Mouse (Mus musculus) stomach, postnatal 0 days (tissue): ENCODE measurements around the gene Srbd1.

Experiments used
- CTCF ChIP-seq: IDR thresholded peaks from 2 replicates; pipeline ENCODE4 v1.5.1; 2016; ENCODE audit warnings: antibody characterized with exemption, low read depth, mild to moderate bottlenecking, moderate library complexity
- EP300 ChIP-seq: optimal IDR thresholded peaks from 2 replicates; pipeline ENCODE3; 2016; ENCODE audit warnings: antibody characterized with exemption

- TF ChIP-seq CTCF: no peak
- TF ChIP-seq EP300: no peak
These were observed 183.3 kb downstream of the Srbd1 start for GRCm38 (mm10) chr17:85961653-85962052.
